Mouse (Mus musculus): ENCODE results near the gene Meig1. TPM values are rescaled to one million over a fixed set of nuclear protein-coding genes. Genes with fewer than 3 reads are reported as not detected.

Meig1 gene
- polyA plus RNA-seq, 1 experiment from 2014 or later, result 0.37 TPM

DNA sequence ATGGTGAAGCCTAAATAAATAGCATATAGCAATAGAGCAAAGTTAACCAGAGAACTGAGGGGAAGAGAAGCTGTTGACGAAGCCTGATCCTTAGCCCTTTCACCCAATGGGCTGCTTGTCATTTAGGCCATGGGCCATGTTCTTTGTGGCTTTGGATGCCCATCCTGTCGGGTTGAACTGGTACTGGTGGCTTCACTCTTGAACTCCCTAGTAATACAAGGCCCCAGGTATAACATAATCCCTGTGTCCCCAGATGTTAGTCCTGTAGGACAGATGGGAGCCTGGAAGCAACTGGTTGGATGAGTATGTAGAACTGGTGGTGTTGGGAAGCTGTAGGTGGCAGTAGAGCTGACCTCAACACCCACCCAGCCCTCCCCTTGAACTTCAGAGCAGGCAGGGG, 30.5 kb downstream of the Meig1 start:
- Histone ChIP-seq H3K36me3 (ENCODE audit: control insufficient read depth, insufficient read depth, low read length) (no peaks in the 10 kb centered on the region), H3K4me1 (ENCODE audit: control insufficient read depth, insufficient read depth, low read length) (no peaks in the 10 kb centered on the region), H3K9me3 (replicated peaks; ENCODE audit: control insufficient read depth, low read length) (no peaks in the 10 kb centered on the region), H3K27ac (ENCODE audit: low read length) (no peak overlapping the region), H3K4me3 (replicated peaks; ENCODE audit: low read length) (no peak overlapping the region), H3K4me2 (ENCODE audit: low read depth, low read length) (no peak overlapping the region), H3K27me3 (ENCODE audit: control insufficient read depth, insufficient read depth, low read length) (no peaks in the 10 kb centered on the region), H3K9ac (ENCODE audit: low read length) (no peak overlapping the region)
- ATAC-seq (ENCODE audit: insufficient read depth, low FRiP score), result no peak
- 73% methylated on average over 2 of the region's 2 CpGs for WGBS

DNA sequence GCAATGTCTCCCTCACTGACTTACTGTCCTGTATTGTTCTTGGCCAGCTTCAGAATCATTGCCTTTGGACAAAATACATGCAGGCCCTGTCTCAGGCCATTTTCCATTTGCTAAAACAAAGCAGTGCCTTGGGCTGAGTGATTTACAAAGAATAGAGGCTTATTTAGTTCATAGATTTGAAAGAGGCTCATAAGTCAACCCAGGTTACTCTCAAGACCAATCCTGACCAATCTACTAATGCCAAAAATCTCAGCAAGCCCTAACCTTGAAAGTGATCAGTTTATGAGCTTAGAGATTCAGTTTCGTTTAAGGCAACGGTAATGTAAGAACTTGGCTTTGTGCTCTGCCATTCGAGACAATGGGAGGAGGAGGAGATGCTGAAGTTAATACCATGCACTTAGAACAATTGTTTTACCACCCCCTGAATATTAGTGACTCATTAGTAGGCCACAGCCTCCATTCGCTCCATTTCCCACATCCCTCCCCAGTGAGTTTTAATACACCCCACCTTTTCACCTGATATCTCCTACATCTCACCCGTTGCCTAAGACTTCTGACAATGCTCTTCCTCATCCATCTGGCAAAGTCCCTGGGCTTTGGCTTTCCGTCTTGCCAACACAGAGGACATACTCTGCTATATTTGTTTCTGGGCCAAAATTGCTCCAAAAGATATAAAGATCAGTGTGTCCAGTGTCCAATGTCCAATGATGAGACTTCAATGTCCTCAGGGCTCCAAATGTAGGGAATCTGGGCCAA, 35.2 kb downstream of the Meig1 start:
- no peaks in the 10 kb centered on the region for H3K9me3 ChIP-seq (replicated peaks; ENCODE audit: control insufficient read depth, low read length)
- H3K36me3 ChIP-seq (ENCODE audit: control insufficient read depth, insufficient read depth, low read length), result no peaks in the 10 kb centered on the region
- no peaks in the 10 kb centered on the region for H3K27me3 ChIP-seq (ENCODE audit: control insufficient read depth, insufficient read depth, low read length)
- no peak overlapping the region for H3K27ac ChIP-seq (ENCODE audit: low read length)
- no peak overlapping the region for H3K4me3 ChIP-seq (replicated peaks; ENCODE audit: low read length)
- WGBS, result 83% methylated on average over 6 of the region's 6 CpGs
- no peak overlapping the region for H3K4me2 ChIP-seq (ENCODE audit: low read depth, low read length)
- no peak overlapping the region for H3K9ac ChIP-seq (ENCODE audit: low read length)
- no peaks in the 10 kb centered on the region for H3K4me1 ChIP-seq (ENCODE audit: control insufficient read depth, insufficient read depth, low read length)
- ATAC-seq (ENCODE audit: insufficient read depth, low FRiP score), result no peak

DNA sequence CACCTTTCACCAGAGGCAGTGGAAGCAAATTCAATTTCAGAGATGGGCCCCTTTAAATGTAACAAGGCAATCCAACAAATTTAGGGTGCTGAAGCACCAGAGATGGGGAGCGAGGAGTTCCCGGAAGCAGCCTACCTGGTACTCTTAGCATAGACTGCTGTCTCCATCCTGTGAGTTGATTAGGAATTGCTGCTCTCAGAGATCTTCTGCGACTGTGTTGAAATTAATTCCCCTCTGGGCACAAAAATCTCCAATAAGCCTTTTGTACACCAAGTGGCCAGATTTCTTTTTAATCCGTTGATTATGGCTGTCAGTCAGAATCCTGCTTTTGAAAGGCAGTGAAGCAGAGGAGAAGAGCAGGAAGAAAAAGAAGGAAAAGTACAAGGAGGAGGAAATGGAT, 57.3 kb downstream of the Meig1 start:
- WGBS, result 58% methylated on average over 4 of the region's 4 CpGs
- no peaks in the 10 kb centered on the region for H3K36me3 ChIP-seq (ENCODE audit: control insufficient read depth, insufficient read depth, low read length)
- no peak overlapping the region for H3K4me3 ChIP-seq (replicated peaks; ENCODE audit: low read length)
- no peak overlapping the region for H3K9ac ChIP-seq (ENCODE audit: low read length)
- ATAC-seq (ENCODE audit: insufficient read depth, low FRiP score), result no peak
- H3K4me2 ChIP-seq (ENCODE audit: low read depth, low read length), result no peak overlapping the region
- no peaks in the 10 kb centered on the region for H3K9me3 ChIP-seq (replicated peaks; ENCODE audit: control insufficient read depth, low read length)
- H3K27me3 ChIP-seq (ENCODE audit: control insufficient read depth, insufficient read depth, low read length), result no peaks in the 10 kb centered on the region
- no peaks in the 10 kb centered on the region for H3K4me1 ChIP-seq (ENCODE audit: control insufficient read depth, insufficient read depth, low read length)
- H3K27ac ChIP-seq (ENCODE audit: low read length), result no peak overlapping the region

DNA sequence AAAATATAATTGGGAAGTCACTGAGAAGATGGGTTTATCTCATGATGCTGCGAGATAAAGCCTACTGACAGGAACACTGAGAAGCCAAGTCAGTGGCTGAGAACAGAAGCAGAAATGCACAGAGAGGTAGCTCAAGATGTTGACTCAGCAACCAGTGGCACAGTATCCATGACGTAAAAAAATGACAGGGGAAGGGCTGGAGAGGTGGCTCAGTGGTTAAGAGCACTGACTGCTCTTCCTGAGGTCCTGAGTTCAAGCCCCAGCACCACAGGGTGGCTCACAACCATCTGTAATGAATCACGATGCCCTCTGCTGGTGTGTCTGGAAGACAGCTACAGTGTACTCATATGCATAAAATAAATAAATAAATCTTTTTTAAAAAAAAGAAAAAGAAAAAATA, 61.4 kb downstream of the Meig1 start:
- H3K9ac ChIP-seq (ENCODE audit: low read length), result no peak overlapping the region
- no peak overlapping the region for H3K27ac ChIP-seq (ENCODE audit: low read length)
- no peak overlapping the region for H3K4me3 ChIP-seq (replicated peaks; ENCODE audit: low read length)
- no peak overlapping the region for H3K4me2 ChIP-seq (ENCODE audit: low read depth, low read length)
- 76% methylated on average over 3 of the region's 3 CpGs for WGBS
- H3K9me3 ChIP-seq (replicated peaks; ENCODE audit: control insufficient read depth, low read length), result no peaks in the 10 kb centered on the region
- no peak for ATAC-seq (ENCODE audit: insufficient read depth, low FRiP score)
- no peaks in the 10 kb centered on the region for H3K4me1 ChIP-seq (ENCODE audit: control insufficient read depth, insufficient read depth, low read length)
- H3K27me3 ChIP-seq (ENCODE audit: control insufficient read depth, insufficient read depth, low read length), result no peaks in the 10 kb centered on the region
- no peaks in the 10 kb centered on the region for H3K36me3 ChIP-seq (ENCODE audit: control insufficient read depth, insufficient read depth, low read length)

Other genes starting within 250 kb of the Meig1 start
- gene Nmt2, start 138.4 kb downstream of the Meig1 start, polyA plus RNA-seq (2015; fragmentation: Nextera tagmentation; extraction: Ambion mirVana), result 36.7 and 39.3 TPM in 2 replicates
- 21.1 and 22.0 TPM in 2 replicates for gene Rpp38, start 90.0 kb downstream of the Meig1 start, polyA plus RNA-seq (2015; fragmentation: Nextera tagmentation; extraction: Ambion mirVana)
- gene Acbd7, start 86.5 kb downstream of the Meig1 start, polyA plus RNA-seq (2015; fragmentation: Nextera tagmentation; extraction: Ambion mirVana), result 0.96 and 1.1 TPM in 2 replicates
- gene Olah, start 25.4 kb downstream of the Meig1 start, polyA plus RNA-seq (2015; fragmentation: Nextera tagmentation; extraction: Ambion mirVana), result not detected in 2 replicates
- gene Dclre1c, start 1.5 kb upstream of the Meig1 start, polyA plus RNA-seq (2015; fragmentation: Nextera tagmentation; extraction: Ambion mirVana), result 5.9 and 6.2 TPM in 2 replicates
- gene Suv39h2, start 52.4 kb upstream of the Meig1 start, polyA plus RNA-seq (2015; fragmentation: Nextera tagmentation; extraction: Ambion mirVana), result 6.2 and 7.2 TPM in 2 replicates
- 4.0 and 4.2 TPM in 2 replicates for gene Gm45902, start 90.1 kb upstream of the Meig1 start, polyA plus RNA-seq (2015; fragmentation: Nextera tagmentation; extraction: Ambion mirVana)
- gene Hspa14, start 90.2 kb upstream of the Meig1 start, polyA plus RNA-seq (2015; fragmentation: Nextera tagmentation; extraction: Ambion mirVana), result 84.2 and 90.2 TPM in 2 replicates
- 0.15 and 0.20 TPM in 2 replicates for gene Cdnf, start 90.4 kb upstream of the Meig1 start, polyA plus RNA-seq (2015; fragmentation: Nextera tagmentation; extraction: Ambion mirVana)
- 42.2 and 47.0 TPM in 2 replicates for gene Fam107b, start 147.8 kb upstream of the Meig1 start, polyA plus RNA-seq (2015; fragmentation: Nextera tagmentation; extraction: Ambion mirVana)

All from stomach, embryonic 16.5 days (tissue).